Mouse (Mus musculus) inflammation-experienced regulatory T-cells, adult 6 months (primary cell): ENCODE measurements at regions not wholly inside any gene's neighbourhood (a gene's known extent, or its start where the extent isn't known, plus 50 kb on each side); places are given as distances from the start of the nearest gene placed in this dataset.

Experiments used
- ATAC-seq: one replicate; pipeline ENCODE4 v1.8.0; 2017

- no peak for ATAC-seq
Observed at GRCm38 (mm10) chr16:93387578-93388116, 216.2 kb downstream of the Setd4 start.

GRCm38 (mm10) chr16:93384039-93384537, 219.8 kb downstream of the Setd4 start:
- no peak for ATAC-seq

- no peak for ATAC-seq
Observed at GRCm38 (mm10) chr16:93382945-93383344, 220.9 kb downstream of the Setd4 start.

- ATAC-seq = no peak
Observed at GRCm38 (mm10) chr16:93380717-93381671, 222.9 kb downstream of the Setd4 start.

- ATAC-seq = no peak
Observed at GRCm38 (mm10) chr16:93380117-93380516, 223.7 kb downstream of the Setd4 start.

GRCm38 (mm10) chr16:93379611-93380010, 224.3 kb downstream of the Setd4 start:
- no peak for ATAC-seq

- no peak for ATAC-seq
Observed at GRCm38 (mm10) chr16:93374669-93375068, 229.2 kb downstream of the Setd4 start.

GRCm38 (mm10) chr16:93369766-93370146, 234.1 kb downstream of the Setd4 start:
- ATAC-seq = no peak

GRCm38 (mm10) chr16:93368824-93369765, 234.8 kb downstream of the Setd4 start:
- ATAC-seq = no peak

- no peak for ATAC-seq
Observed at GRCm38 (mm10) chr16:93367995-93368394, 235.9 kb downstream of the Setd4 start.

GRCm38 (mm10) chr16:93367246-93367805, 236.5 kb downstream of the Setd4 start:
- ATAC-seq = no peak

- ATAC-seq = no peak
Observed at GRCm38 (mm10) chr16:93366383-93366941, 237.4 kb downstream of the Setd4 start.

GRCm38 (mm10) chr16:93365236-93365951, 238.5 kb downstream of the Setd4 start:
- ATAC-seq = no peak

- ATAC-seq = no peak
Observed at GRCm38 (mm10) chr16:93359772-93360171, 244.1 kb downstream of the Setd4 start.

- ATAC-seq = no peak
Observed at GRCm38 (mm10) chr16:93358613-93359012, 245.2 kb downstream of the Setd4 start.

GRCm38 (mm10) chr16:93358166-93358565, 245.7 kb downstream of the Setd4 start:
- no peak for ATAC-seq

- no peak for ATAC-seq
Observed at GRCm38 (mm10) chr16:93355204-93355899, 248.5 kb downstream of the Setd4 start.

- ATAC-seq = no peak
Observed at GRCm38 (mm10) chr16:93353971-93354370, 249.9 kb downstream of the Setd4 start.

- ATAC-seq = no peak
Observed at GRCm38 (mm10) chr16:93344555-93344954, 259.3 kb downstream of the Setd4 start.

- no peak for ATAC-seq
Observed at GRCm38 (mm10) chr16:93342701-93343100, 261.2 kb downstream of the Setd4 start.

GRCm38 (mm10) chr16:93341791-93342190, 262.1 kb downstream of the Setd4 start:
- ATAC-seq = no peak
